Comparison of ENCODE assay signal across 22 mouse cellular contexts in the genomic region with DNA sequence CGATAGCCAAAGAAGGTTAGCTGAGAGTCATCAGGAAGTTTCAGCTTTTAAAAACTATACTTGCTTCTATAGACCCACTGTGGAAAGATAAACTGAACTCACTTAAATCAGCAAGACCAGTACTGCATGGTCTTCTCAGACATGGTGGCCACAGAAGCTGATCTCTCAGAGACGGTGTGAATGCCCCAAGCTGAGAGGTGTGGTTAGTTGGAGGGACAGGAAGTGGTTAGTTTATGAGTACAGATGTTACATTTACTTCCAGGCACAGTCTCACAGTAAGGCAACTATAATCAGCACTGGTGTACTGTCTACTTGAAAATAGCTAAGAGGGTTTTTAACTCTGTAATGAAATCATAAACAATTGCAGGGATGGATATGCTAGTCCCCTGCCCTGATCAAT.
DNase-seq lines count a peak whose midpoint lies in the region; TF ChIP-seq lines count a peak whose summit lies in the region.
"Had no signal": no experiment of that assay in that cellular context is flagged by ENCODE, and none has a peak within 500 bp of the region (broad histone marks: within the 10 kb centered on the region; RNA-seq: fewer than 3 reads in every experiment).

No protein-coding gene starts in this region.

- TF ChIP-seq EP300 in CH12.LX (IDR thresholded peaks at IDR 0.05; ENCODE audit: low read length) (no peak), MEL (IDR thresholded peaks at IDR 0.05; ENCODE audit: low read depth in 1 of 2, low read length in 2 of 2) (no peak)

- H3K27ac ChIP-seq in CH12.LX (ENCODE audit: insufficient read depth, low read depth) (no peak overlapping the region), MEL (ENCODE audit: control insufficient read depth, low read depth, low read length) (no peak overlapping the region)
- H3K27ac ChIP-seq in layer of hippocampus, adult 2 months: no peak overlapping the region
- H3K27ac ChIP-seq: embryonic facial prominence, embryonic 13.5 days; embryonic facial prominence, embryonic 15.5 days; forebrain, embryonic 10.5 days; forebrain, embryonic 12.5 days had no signal

- TF ChIP-seq RAD21 in CH12.LX (IDR thresholded peaks at IDR 0.05; ENCODE audit: low read depth, low read length): no peak
- TF ChIP-seq RAD21 in MEL (IDR thresholded peaks at IDR 0.05; ENCODE audit: low read depth, low read length): no peak

- in situ Hi-C loops in CH12.LX (cut with MboI; ENCODE audit: low pct_ligation_motif_present, low pct_unique_long_range_greater_than_20kb, low sequenced_read_pairs): no loop called here

- no peak for TF ChIP-seq POLR2A in CH12.LX (IDR thresholded peaks at IDR 0.05; ENCODE audit: low read depth, low read length)
- no peak for TF ChIP-seq POLR2A in MEL (IDR thresholded peaks at IDR 0.05; ENCODE audit: control insufficient read depth in 1 of 2, insufficient read depth in 1 of 2, low read depth in 1 of 2, low read length in 2 of 2, poor library complexity in 1 of 2)

- H3K4me3 ChIP-seq in CH12.LX (replicated peaks in 1 of 3; ENCODE audit: low read depth in 2 of 3, low read length in 2 of 3, poor library complexity in 1 of 3) (no peak overlapping the region), MEL (ENCODE audit: control insufficient read depth in 1 of 2, insufficient read depth in 1 of 2, low read depth in 2 of 2, low read length in 2 of 2) (no peak overlapping the region)
- no peak overlapping the region for H3K4me3 ChIP-seq in layer of hippocampus, adult 2 months
- H3K4me3 ChIP-seq: embryonic facial prominence, embryonic 13.5 days; embryonic facial prominence, embryonic 15.5 days; erythroblast, embryonic 14.5 days; forebrain, embryonic 10.5 days; forebrain, embryonic 12.5 days had no signal

- H3K9me3 ChIP-seq in CH12.LX (replicated peaks; ENCODE audit: low read length) (no peaks in the 10 kb centered on the region), MEL (replicated peaks; ENCODE audit: insufficient read depth, low read length) (no peaks in the 10 kb centered on the region)
- H3K9me3 ChIP-seq: embryonic facial prominence, embryonic 13.5 days; embryonic facial prominence, embryonic 15.5 days; forebrain, embryonic 10.5 days; forebrain, embryonic 12.5 days had no signal

- no peak overlapping the region for H3K4me2 ChIP-seq in CH12.LX (ENCODE audit: insufficient read depth, low read depth, poor library complexity, severe bottlenecking)
- H3K4me2 ChIP-seq: embryonic facial prominence, embryonic 13.5 days; embryonic facial prominence, embryonic 15.5 days; forebrain, embryonic 12.5 days had no signal

- dilution Hi-C loops in CH12.LX (cut with MboI; ENCODE audit: extremely low pct_ligation_motif_present, extremely low pct_unique_long_range_greater_than_20kb, low sequenced_read_pairs): no loop called here

- H3K27me3 ChIP-seq in CH12.LX (replicated peaks) (no peaks in the 10 kb centered on the region), MEL (ENCODE audit: control insufficient read depth in 1 of 2, insufficient read depth in 2 of 2, low read length in 2 of 2) (no peaks in the 10 kb centered on the region; a peak in 2 of 4 replicates)
- H3K27me3 ChIP-seq: embryonic facial prominence, embryonic 13.5 days; embryonic facial prominence, embryonic 15.5 days; forebrain, embryonic 12.5 days had no signal

- H3K9ac ChIP-seq in CH12.LX (ENCODE audit: insufficient read depth, low read depth) (no peak overlapping the region), MEL (ENCODE audit: control insufficient read depth, low read depth, low read length, poor library complexity, severe bottlenecking) (no peak overlapping the region)
- H3K9ac ChIP-seq: embryonic facial prominence, embryonic 13.5 days; embryonic facial prominence, embryonic 15.5 days; forebrain, embryonic 12.5 days had no signal

- peaks cover 6 to 22% of the 10 kb centered on the region in 2 experiments for H3K4me1 ChIP-seq in CH12.LX (ENCODE audit: control insufficient read depth in 1 of 2, insufficient read depth in 2 of 2)
- peaks cover 0 to 2% of the 10 kb centered on the region in 2 experiments; a peak in 1 of 4 replicates for H3K4me1 ChIP-seq in MEL (ENCODE audit: control insufficient read depth in 1 of 2, insufficient read depth in 2 of 2, low read length in 2 of 2)
- H3K4me1 ChIP-seq: embryonic facial prominence, embryonic 13.5 days; embryonic facial prominence, embryonic 15.5 days; forebrain, embryonic 12.5 days had no signal

- H3K36me3 ChIP-seq in CH12.LX (replicated peaks in 1 of 2; ENCODE audit: control insufficient read depth in 1 of 2, insufficient read depth in 1 of 2, low read length in 1 of 2) (no peaks in the 10 kb centered on the region), MEL (ENCODE audit: control insufficient read depth in 1 of 2, insufficient read depth in 2 of 2, low read length in 2 of 2) (no peaks in the 10 kb centered on the region; a peak in 1 of 4 replicates)
- H3K36me3 ChIP-seq: embryonic facial prominence, embryonic 13.5 days; embryonic facial prominence, embryonic 15.5 days; forebrain, embryonic 10.5 days; forebrain, embryonic 12.5 days had no signal

- TF ChIP-seq CTCF in CH12.LX (conservative IDR thresholded peaks at IDR 0.05 in 1 of 2, IDR thresholded peaks at IDR 0.05 in 1 of 2; ENCODE audit: low read depth in 2 of 2, low read length in 2 of 2): no peak
- no peak for TF ChIP-seq CTCF in MEL (IDR thresholded peaks at IDR 0.05 in 2 of 3, conservative IDR thresholded peaks at IDR 0.05 in 1 of 3; ENCODE audit: control insufficient read depth in 1 of 3, insufficient read depth in 1 of 3, low read depth in 2 of 3, low read length in 3 of 3, poor library complexity in 1 of 3, severe bottlenecking in 1 of 3)
- no peak for TF ChIP-seq CTCF in layer of hippocampus, adult 2 months (conservative IDR thresholded peaks at IDR 0.05)

- H3K79me2 ChIP-seq in CH12.LX (replicated peaks; ENCODE audit: control insufficient read depth, extremely low read depth, insufficient read depth, poor library complexity, severe bottlenecking) (no peaks in the 10 kb centered on the region), MEL (ENCODE audit: control insufficient read depth, insufficient read depth, low read length, poor library complexity) (no peaks in the 10 kb centered on the region)

- peak; percentile 23 for DNase-seq in thymus, postnatal 0 days (ENCODE audit: low spot score)
- no peak for DNase-seq in thymus, postnatal 25 days
- DNase-seq in CH12.LX (ENCODE audit: extremely low read depth): peak; percentile 31
- DNase-seq in MEL (ENCODE audit: low read depth, low spot score): peak; percentile 11
- no peak for DNase-seq in layer of hippocampus, adult 2 months (ENCODE audit: low spot score in 2 of 2)
- DNase-seq in right cerebral cortex, postnatal 4 days: no peak
- DNase-seq: adrenal gland, adult 2 months; adrenal gland, postnatal 10 days; adrenal gland, postnatal 25 days; B cell, adult 2 months; cerebellum, adult 11 months; cerebellum, adult 18-20 months; cerebellum, adult 8-10 months; cerebellum, adult 9-11 months; cerebellum, postnatal 14 days; cerebellum, postnatal 36 days; embryo, embryonic 11 days had no signal

TF ChIP-seq in CH12.LX, 34 proteins besides CTCF, POLR2A, EP300 and RAD21:
- no peak for TF ChIP-seq CHD2 (IDR thresholded peaks at IDR 0.05; ENCODE audit: low read length)
- TF ChIP-seq GABPA (IDR thresholded peaks at IDR 0.05; ENCODE audit: insufficient replicate concordance, low read depth, low read length): no peak
- no peak for TF ChIP-seq ZKSCAN1 (IDR thresholded peaks at IDR 0.05; ENCODE audit: borderline replicate concordance, low read depth, low read length)
- TF ChIP-seq USF1 (IDR thresholded peaks at IDR 0.05; ENCODE audit: low read depth, low read length): no peak
- no peak for TF ChIP-seq JUND (conservative IDR thresholded peaks at IDR 0.05; ENCODE audit: low read depth, low read length)
- no peak for TF ChIP-seq ZC3H11A (IDR thresholded peaks at IDR 0.05; ENCODE audit: low read depth, low read length)
- TF ChIP-seq E2F4 (IDR thresholded peaks at IDR 0.05; ENCODE audit: insufficient replicate concordance, low read depth, low read length): no peak
- TF ChIP-seq MAZ (IDR thresholded peaks at IDR 0.05; ENCODE audit: low read depth, low read length): no peak
- no peak for TF ChIP-seq CHD1 (IDR thresholded peaks at IDR 0.05; ENCODE audit: low read depth, low read length)
- TF ChIP-seq UBTF (IDR thresholded peaks at IDR 0.05; ENCODE audit: low read depth, low read length): no peak
TF ChIP-seq in CH12.LX: peak in this region for 0.

TF ChIP-seq in MEL, 35 proteins besides CTCF, POLR2A, EP300 and RAD21:
- TF ChIP-seq MYB (IDR thresholded peaks at IDR 0.05; ENCODE audit: low read depth, low read length): no peak
- TF ChIP-seq CHD2 (IDR thresholded peaks at IDR 0.05; ENCODE audit: low read length): no peak

Comparison
In these comparisons a context has a peak if more than half of its experiments do, and no peak if none do; other contexts are left out.
1. DNase-seq: peak in thymus, postnatal 0 days (single experiment), CH12.LX (single experiment) and MEL (single experiment); none in thymus, postnatal 25 days (single experiment), layer of hippocampus, adult 2 months (0 of 2) and right cerebral cortex, postnatal 4 days (single experiment).